Mouse (Mus musculus): ENCODE measurements around the gene Slc41a2.

GRCm38 (mm10) chr10:83198692-83199091 is 139.0 kb downstream of the Slc41a2 start:
- TF ChIP-seq EP300 (IDR thresholded peaks at IDR 0.05; ENCODE audit: low read depth) (no peak), CTCF (IDR thresholded peaks at IDR 0.05; ENCODE audit: low read depth) (no peak)

Data from liver, postnatal 0 days (tissue).